Comparison of ENCODE assay signal across 9 mouse cellular contexts in the genomic region with DNA sequence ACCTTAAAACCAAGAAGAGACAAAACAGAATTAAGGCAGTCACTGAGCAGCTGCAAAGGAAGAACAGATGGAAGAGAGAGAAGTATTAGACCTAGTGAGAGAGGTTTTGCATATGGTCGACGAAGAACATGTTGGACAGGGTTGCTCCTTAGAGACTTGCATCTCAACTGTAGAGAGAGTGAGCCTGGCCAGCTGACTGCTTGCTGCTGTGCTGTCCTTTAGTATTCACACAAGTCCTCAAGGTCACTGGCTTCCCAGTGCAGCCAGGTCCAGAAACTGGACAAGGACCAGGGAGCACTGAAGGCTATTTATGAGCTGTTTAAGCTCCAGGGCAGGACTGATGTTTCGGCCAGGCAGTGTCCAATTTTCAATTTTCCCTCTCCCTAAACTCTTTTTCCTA.
DNase-seq lines count a peak whose midpoint lies in the region; ATAC-seq lines count a peak whose summit lies in the region.
"Had no signal": no experiment of that assay in that cellular context is flagged by ENCODE, and none has a peak within 500 bp of the region (broad histone marks: within the 10 kb centered on the region; RNA-seq: fewer than 3 reads in every experiment).

No protein-coding gene starts in this region.

- H3K9ac ChIP-seq in forebrain, embryonic 14.5 days (ENCODE audit: low read length): no peak overlapping the region
- H3K9ac ChIP-seq in hindbrain, embryonic 16.5 days (ENCODE audit: low read depth, low read length): no peak overlapping the region

- H3K36me3 ChIP-seq in heart, embryonic 10.5 days: no peaks in the 10 kb centered on the region
- H3K36me3 ChIP-seq in forebrain, embryonic 14.5 days (ENCODE audit: control insufficient read depth, insufficient read depth, low read length): no peaks in the 10 kb centered on the region
- H3K36me3 ChIP-seq in hindbrain, embryonic 16.5 days (ENCODE audit: control insufficient read depth, insufficient read depth, low read length): no peaks in the 10 kb centered on the region

- WGBS in heart, embryonic 10.5 days: 71% methylated on average over 3 of the region's 3 CpGs
- WGBS in forebrain, embryonic 14.5 days: 53% methylated on average over 3 of the region's 3 CpGs
- 30% methylated on average over 3 of the region's 3 CpGs for WGBS in hindbrain, embryonic 16.5 days

- H3K4me3 ChIP-seq in heart, embryonic 10.5 days: no peak overlapping the region
- no peak overlapping the region for H3K4me3 ChIP-seq in forebrain, embryonic 14.5 days (ENCODE audit: low read depth, low read length)
- no peak overlapping the region for H3K4me3 ChIP-seq in hindbrain, embryonic 16.5 days (ENCODE audit: low read length)

- H3K4me1 ChIP-seq in heart, embryonic 10.5 days: no peaks in the 10 kb centered on the region
- H3K4me1 ChIP-seq in forebrain, embryonic 14.5 days (ENCODE audit: control insufficient read depth, insufficient read depth, low read length): 0 out of 2 replicates have a peak, but pooled peaks cover 8% of the 10 kb centered on the region
- peaks cover 3% of the 10 kb centered on the region for H3K4me1 ChIP-seq in hindbrain, embryonic 16.5 days (ENCODE audit: control insufficient read depth, insufficient read depth, low read depth, low read length)

- H3K4me2 ChIP-seq in forebrain, embryonic 14.5 days (ENCODE audit: low read length): no peak overlapping the region
- no peak overlapping the region for H3K4me2 ChIP-seq in hindbrain, embryonic 16.5 days (ENCODE audit: low read length)

- H3K27me3 ChIP-seq in heart, embryonic 10.5 days (ENCODE audit: insufficient read depth, poor library complexity, severe bottlenecking): no peaks in the 10 kb centered on the region
- H3K27me3 ChIP-seq in forebrain, embryonic 14.5 days (replicated peaks; ENCODE audit: control insufficient read depth, insufficient read depth, low read length): no peaks in the 10 kb centered on the region
- no peaks in the 10 kb centered on the region for H3K27me3 ChIP-seq in hindbrain, embryonic 16.5 days (replicated peaks; ENCODE audit: control insufficient read depth, insufficient read depth, low read length)

- peak; percentile 18 to 28 for DNase-seq in heart, adult 18-20 months
- DNase-seq in heart, embryonic 10.5 days (ENCODE audit: low spot score): no peak
- peak; percentile 26 for DNase-seq in adrenal gland, postnatal 10 days
- DNase-seq in forebrain, embryonic 14.5 days (ENCODE audit: low spot score): peak; percentile 22
- DNase-seq in kidney, adult 9 months: no peak
- no peak for DNase-seq in kidney, postnatal 36 days
- no peak for DNase-seq in right cerebral cortex, postnatal 10 days (ENCODE audit: low spot score in 2 of 2)
- DNase-seq: kidney, postnatal 25 days had no signal

- H3K9me3 ChIP-seq in heart, embryonic 10.5 days: no peaks in the 10 kb centered on the region
- H3K9me3 ChIP-seq in forebrain, embryonic 14.5 days (replicated peaks; ENCODE audit: control insufficient read depth, low read length): no peaks in the 10 kb centered on the region
- H3K9me3 ChIP-seq in hindbrain, embryonic 16.5 days (ENCODE audit: control insufficient read depth, low read length): no peaks in the 10 kb centered on the region

- ATAC-seq in forebrain, embryonic 14.5 days: peak; percentile 66; the same call in 1 of the 2 replicates
- ATAC-seq in hindbrain, embryonic 16.5 days: peak; percentile 82

- no peak overlapping the region for H3K27ac ChIP-seq in heart, embryonic 10.5 days
- H3K27ac ChIP-seq in forebrain, embryonic 14.5 days (ENCODE audit: low read depth, low read length): no peak overlapping the region
- no peak overlapping the region for H3K27ac ChIP-seq in hindbrain, embryonic 16.5 days (ENCODE audit: low read depth, low read length)

Comparison
In these comparisons a context has a peak if more than half of its experiments do, and no peak if none do; other contexts are left out.
1. DNase-seq: peak in heart, adult 18-20 months (2 of 2), adrenal gland, postnatal 10 days (single experiment) and forebrain, embryonic 14.5 days (single experiment); none in heart, embryonic 10.5 days (single experiment), kidney, adult 9 months (single experiment), kidney, postnatal 36 days (0 of 2) and right cerebral cortex, postnatal 10 days (0 of 2).